Mouse (Mus musculus): ENCODE data around the gene Mup19.
A peak's percentile ranks its signal among the peaks of the same experiment; 100 is the strongest.
"Not testable (repeated sequence)": the region's sequence is repeated elsewhere in the genome, so short reads cannot be mapped to it uniquely, and the experiment has no call there.

The Mup19 gene

GRCm38 (mm10) chr4:61782169-61782568 lies at the start of gene Mup19:
Mup19 (minus strand) TSS chr4:61782269.
- not testable (repeated sequence) for DNase-seq (ENCODE audit: low spot score)

DNA sequence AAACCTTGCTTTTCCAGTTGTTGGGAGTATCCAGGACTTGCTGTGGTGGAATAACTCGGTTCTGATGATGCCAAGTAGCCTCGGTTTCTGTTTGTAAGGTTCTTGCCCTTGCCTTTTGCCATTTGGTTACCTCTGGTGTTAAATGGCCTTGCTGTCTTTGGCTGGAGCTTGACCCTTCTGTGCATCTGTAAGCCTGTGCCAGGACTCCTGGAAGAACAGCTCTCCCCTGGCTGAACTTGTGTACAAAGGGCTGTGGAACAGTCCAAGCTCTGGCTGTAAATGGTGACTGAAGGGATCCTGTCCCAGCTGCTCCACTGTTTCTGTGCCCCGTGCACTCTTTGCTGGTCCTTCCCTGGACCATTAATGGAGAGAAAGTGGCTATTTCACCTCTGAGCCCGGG lies 47.1 kb upstream of the Mup19 start:
- DNase-seq (ENCODE audit: low spot score): no peak

GRCm38 (mm10) chr4:61823185-61823584 lies 41.1 kb upstream of the Mup19 start:
- no peak for DNase-seq (ENCODE audit: low spot score)

- not testable (repeated sequence) for DNase-seq (ENCODE audit: low spot score)
These were observed 40.5 kb upstream of the Mup19 start for GRCm38 (mm10) chr4:61822541-61822940.

- no peak for DNase-seq (ENCODE audit: low spot score)
These were observed 33.5 kb upstream of the Mup19 start for GRCm38 (mm10) chr4:61815602-61816001.

GRCm38 (mm10) chr4:61813435-61813834 lies 31.4 kb upstream of the Mup19 start:
- no peak for DNase-seq (ENCODE audit: low spot score)

- DNase-seq (ENCODE audit: low spot score): peak; percentile 77
These were observed 29.1 kb upstream of the Mup19 start for GRCm38 (mm10) chr4:61811193-61811592.

DNA sequence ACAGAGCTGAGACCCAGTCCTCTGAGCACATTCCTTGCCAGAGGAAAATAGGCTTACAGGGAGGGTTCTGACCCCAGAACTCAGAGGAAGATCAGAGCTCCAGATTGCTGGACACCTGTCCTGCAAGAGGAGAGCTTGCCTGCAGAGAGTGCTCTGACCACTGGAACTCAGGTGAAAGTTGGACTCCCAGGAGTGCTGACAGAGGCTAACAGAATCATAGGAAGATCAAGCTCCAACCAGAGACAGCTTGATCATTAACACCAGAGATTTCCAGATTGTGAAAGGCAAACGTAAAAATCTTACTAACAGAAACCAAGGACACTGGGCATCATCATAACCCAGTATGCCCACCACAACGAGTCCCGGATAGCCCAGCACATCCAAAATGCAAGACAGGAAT lies 26.9 kb upstream of the Mup19 start:
- DNase-seq (ENCODE audit: low spot score): not testable (repeated sequence)

- DNase-seq (ENCODE audit: low spot score): not testable (repeated sequence)
These were observed 7.6 kb upstream of the Mup19 start for GRCm38 (mm10) chr4:61789699-61790098.

- not testable (repeated sequence) for DNase-seq (ENCODE audit: low spot score)
These were observed 2.2 kb upstream of the Mup19 start for GRCm38 (mm10) chr4:61784231-61784630.

Measured in retina, embryonic 14.5 days (tissue).